Mouse (Mus musculus): Measurements from ENCODE around the gene B3gnt8. TPM values are rescaled to one million over a fixed set of nuclear protein-coding genes. Genes with fewer than 3 reads are reported as not detected.
"Not testable (repeated sequence)": the region's sequence is repeated elsewhere in the genome, so short reads cannot be mapped to it uniquely, and the experiment has no call there.

The B3gnt8 gene
- 0.19 and 2.1 TPM in 2 replicates for polyA plus RNA-seq (2014; fragmentation: Nextera tagmentation; extraction: Ambion mirVana)

- Histone ChIP-seq H3K4me3 (ENCODE audit: low read depth, low read length) (peak within 1 kb of the TSS; percentile 15), H3K36me3 (ENCODE audit: control insufficient read depth, insufficient read depth, low read length) (peaks cover 16% of the 10 kb centered on the region), H3K4me1 (ENCODE audit: control insufficient read depth, insufficient read depth, low read length) (peaks cover 11% of the 10 kb centered on the region), H3K27ac (ENCODE audit: low read depth, low read length) (no peak within 1 kb of the TSS), H3K9ac (replicated peaks; ENCODE audit: low read depth, low read length) (peak within 1 kb of the TSS; percentile 39), H3K9me3 (ENCODE audit: control insufficient read depth, low read length) (no peaks in the 10 kb centered on the region), H3K4me2 (ENCODE audit: low read depth, low read length) (peak within 1 kb of the TSS; percentile 43), H3K27me3 (ENCODE audit: control insufficient read depth, insufficient read depth, low read length) (0 out of 2 replicates have a peak, but pooled peaks cover 3% of the 10 kb centered on the region)
- ATAC-seq (ENCODE audit: low read depth) = peak; percentile 36; the same call in 1 of the 2 replicates
- WGBS = 21% methylated on average over 29 of the region's 29 CpGs
Observed at GRCm38 (mm10) chr7:25626509-25627430, at the start of gene B3gnt8. TSS of gene B3gnt8 (plus strand) at chr7:25626654.

GRCm38 (mm10) chr7:25576793-25577437 lies 49.5 kb upstream of the B3gnt8 start:
- H3K27me3 ChIP-seq (ENCODE audit: control insufficient read depth, insufficient read depth, low read length); H3K9me3 ChIP-seq (ENCODE audit: control insufficient read depth, low read length); H3K9ac ChIP-seq (replicated peaks; ENCODE audit: low read depth, low read length); H3K36me3 ChIP-seq (ENCODE audit: control insufficient read depth, insufficient read depth, low read length); H3K4me2 ChIP-seq (ENCODE audit: low read depth, low read length); H3K27ac ChIP-seq (ENCODE audit: low read depth, low read length); H3K4me1 ChIP-seq (ENCODE audit: control insufficient read depth, insufficient read depth, low read length); ATAC-seq (ENCODE audit: low read depth); H3K4me3 ChIP-seq (ENCODE audit: low read depth, low read length): not testable (repeated sequence)
- 88% methylated on average over 12 of the region's 14 CpGs for WGBS

GRCm38 (mm10) chr7:25579441-25579840 lies 47.0 kb upstream of the B3gnt8 start:
- no peak overlapping the region for H3K9ac ChIP-seq (replicated peaks; ENCODE audit: low read depth, low read length)
- no peak for ATAC-seq (ENCODE audit: low read depth)
- H3K36me3 ChIP-seq (ENCODE audit: control insufficient read depth, insufficient read depth, low read length) = no peaks in the 10 kb centered on the region
- H3K9me3 ChIP-seq (ENCODE audit: control insufficient read depth, low read length) = no peaks in the 10 kb centered on the region
- no peak overlapping the region for H3K27ac ChIP-seq (ENCODE audit: low read depth, low read length)
- 88% methylated on average over 10 of the region's 10 CpGs for WGBS
- no peaks in the 10 kb centered on the region for H3K27me3 ChIP-seq (ENCODE audit: control insufficient read depth, insufficient read depth, low read length)
- H3K4me3 ChIP-seq (ENCODE audit: low read depth, low read length) = no peak overlapping the region
- no peak overlapping the region for H3K4me2 ChIP-seq (ENCODE audit: low read depth, low read length)
- H3K4me1 ChIP-seq (ENCODE audit: control insufficient read depth, insufficient read depth, low read length) = no peaks in the 10 kb centered on the region

GRCm38 (mm10) chr7:25582301-25582810 lies 44.1 kb upstream of the B3gnt8 start:
- Histone ChIP-seq H3K4me2 (ENCODE audit: low read depth, low read length) (no peak overlapping the region), H3K9me3 (ENCODE audit: control insufficient read depth, low read length) (no peaks in the 10 kb centered on the region), H3K36me3 (ENCODE audit: control insufficient read depth, insufficient read depth, low read length) (no peaks in the 10 kb centered on the region), H3K4me3 (ENCODE audit: low read depth, low read length) (no peak overlapping the region), H3K9ac (replicated peaks; ENCODE audit: low read depth, low read length) (no peak overlapping the region), H3K27me3 (ENCODE audit: control insufficient read depth, insufficient read depth, low read length) (no peaks in the 10 kb centered on the region), H3K27ac (ENCODE audit: low read depth, low read length) (no peak overlapping the region), H3K4me1 (ENCODE audit: control insufficient read depth, insufficient read depth, low read length) (no peaks in the 10 kb centered on the region)
- no peak for ATAC-seq (ENCODE audit: low read depth)
- WGBS = 91% methylated on average over 15 of the region's 15 CpGs

GRCm38 (mm10) chr7:25584651-25585050 lies 41.8 kb upstream of the B3gnt8 start:
- Histone ChIP-seq H3K27me3 (ENCODE audit: control insufficient read depth, insufficient read depth, low read length) (no peaks in the 10 kb centered on the region), H3K27ac (ENCODE audit: low read depth, low read length) (no peak overlapping the region), H3K4me2 (ENCODE audit: low read depth, low read length) (no peak overlapping the region), H3K9ac (replicated peaks; ENCODE audit: low read depth, low read length) (no peak overlapping the region), H3K4me3 (ENCODE audit: low read depth, low read length) (no peak overlapping the region), H3K36me3 (ENCODE audit: control insufficient read depth, insufficient read depth, low read length) (no peaks in the 10 kb centered on the region), H3K9me3 (ENCODE audit: control insufficient read depth, low read length) (no peaks in the 10 kb centered on the region), H3K4me1 (ENCODE audit: control insufficient read depth, insufficient read depth, low read length) (no peaks in the 10 kb centered on the region)
- 90% methylated on average over 5 of the region's 5 CpGs for WGBS
- no peak for ATAC-seq (ENCODE audit: low read depth)

- H3K4me1 ChIP-seq (ENCODE audit: control insufficient read depth, insufficient read depth, low read length) = no peaks in the 10 kb centered on the region
- H3K4me3 ChIP-seq (ENCODE audit: low read depth, low read length) = no peak overlapping the region
- no peak overlapping the region for H3K4me2 ChIP-seq (ENCODE audit: low read depth, low read length)
- H3K27me3 ChIP-seq (ENCODE audit: control insufficient read depth, insufficient read depth, low read length) = no peaks in the 10 kb centered on the region
- WGBS = 83% methylated on average over 9 of the region's 9 CpGs
- no peaks in the 10 kb centered on the region for H3K36me3 ChIP-seq (ENCODE audit: control insufficient read depth, insufficient read depth, low read length)
- no peak for ATAC-seq (ENCODE audit: low read depth)
- H3K9ac ChIP-seq (replicated peaks; ENCODE audit: low read depth, low read length) = no peak overlapping the region
- no peak overlapping the region for H3K27ac ChIP-seq (ENCODE audit: low read depth, low read length)
- H3K9me3 ChIP-seq (ENCODE audit: control insufficient read depth, low read length) = no peaks in the 10 kb centered on the region
Observed at GRCm38 (mm10) chr7:25585351-25586204, 40.9 kb upstream of the B3gnt8 start.

GRCm38 (mm10) chr7:25591226-25591625 lies 35.2 kb upstream of the B3gnt8 start:
- WGBS = 85% methylated on average over 2 of the region's 2 CpGs

GRCm38 (mm10) chr7:25593859-25594258 lies 32.6 kb upstream of the B3gnt8 start:
- ATAC-seq (ENCODE audit: low read depth) = no peak
- Histone ChIP-seq H3K27ac (ENCODE audit: low read depth, low read length) (no peak overlapping the region), H3K4me2 (ENCODE audit: low read depth, low read length) (no peak overlapping the region), H3K9me3 (ENCODE audit: control insufficient read depth, low read length) (no peaks in the 10 kb centered on the region), H3K27me3 (ENCODE audit: control insufficient read depth, insufficient read depth, low read length) (no peaks in the 10 kb centered on the region), H3K36me3 (ENCODE audit: control insufficient read depth, insufficient read depth, low read length) (no peaks in the 10 kb centered on the region), H3K9ac (replicated peaks; ENCODE audit: low read depth, low read length) (no peak overlapping the region), H3K4me3 (ENCODE audit: low read depth, low read length) (no peak overlapping the region), H3K4me1 (ENCODE audit: control insufficient read depth, insufficient read depth, low read length) (no peaks in the 10 kb centered on the region)
- 58% methylated on average over 3 of the region's 3 CpGs for WGBS

More at GRCm38 (mm10) chr7:25591226-25591625, 35.2 kb upstream of the B3gnt8 start:
- no peaks in the 10 kb centered on the region for H3K27me3 ChIP-seq (ENCODE audit: control insufficient read depth, insufficient read depth, low read length)
- no peak for ATAC-seq (ENCODE audit: low read depth)
- no peaks in the 10 kb centered on the region for H3K4me1 ChIP-seq (ENCODE audit: control insufficient read depth, insufficient read depth, low read length)
- H3K9ac ChIP-seq (replicated peaks; ENCODE audit: low read depth, low read length) = no peak overlapping the region
- no peak overlapping the region for H3K4me3 ChIP-seq (ENCODE audit: low read depth, low read length)
- no peak overlapping the region for H3K27ac ChIP-seq (ENCODE audit: low read depth, low read length)
- H3K9me3 ChIP-seq (ENCODE audit: control insufficient read depth, low read length) = no peaks in the 10 kb centered on the region
- no peak overlapping the region for H3K4me2 ChIP-seq (ENCODE audit: low read depth, low read length)
- no peaks in the 10 kb centered on the region for H3K36me3 ChIP-seq (ENCODE audit: control insufficient read depth, insufficient read depth, low read length)

Data from neural tube, embryonic 14.5 days (tissue).